Mouse (Mus musculus): ENCODE data around the gene Tmem210. TPM values are rescaled to one million over a fixed set of nuclear protein-coding genes. Genes with fewer than 3 reads are reported as not detected.
A peak's percentile ranks its signal among the peaks of the same experiment; 100 is the strongest.

Gene Tmem210
- polyA plus RNA-seq, 1 experiment from 2014 or later: not detected

- H3K27ac ChIP-seq (ENCODE audit: low read depth, low read length): peak within 1 kb of the TSS; percentile 78
- no peaks in the 10 kb centered on the region; the same call in 1 of the 2 replicates for H3K36me3 ChIP-seq (ENCODE audit: control insufficient read depth, insufficient read depth, low read length)
- 1% methylated on average over 45 of the region's 55 CpGs for WGBS
- DNase-seq (ENCODE audit: low spot score) (peak; percentile 100), ATAC-seq (ENCODE audit: low FRiP score) (peak; percentile 93)
- H3K9me3 ChIP-seq (ENCODE audit: control insufficient read depth, low read length): no peaks in the 10 kb centered on the region
- H3K27me3 ChIP-seq (ENCODE audit: control insufficient read depth, insufficient read depth, low read length): no peaks in the 10 kb centered on the region
- H3K4me2 ChIP-seq (replicated peaks; ENCODE audit: low read depth, low read length): peak within 1 kb of the TSS; percentile 94
- peak within 1 kb of the TSS; percentile 93 for H3K9ac ChIP-seq (ENCODE audit: low read depth, low read length)
- H3K4me1 ChIP-seq (replicated peaks; ENCODE audit: control insufficient read depth, insufficient read depth, low read length): peaks cover 16% of the 10 kb centered on the region
- H3K4me3 ChIP-seq (ENCODE audit: low read depth, low read length): peak within 1 kb of the TSS; percentile 92
Observed at GRCm38 (mm10) chr2:25271827-25272511, 16.0 kb upstream of the Tmem210 start, which contains the start of the genes Ssna1 and Anapc2. Gene Ssna1, minus strand, starts transcription at chr2:25272438. Gene Anapc2, plus strand, starts transcription at chr2:25272478.

- no peaks in the 10 kb centered on the region for H3K27me3 ChIP-seq (ENCODE audit: control insufficient read depth, insufficient read depth, low read length)
- peaks cover 16% of the 10 kb centered on the region for H3K4me1 ChIP-seq (replicated peaks; ENCODE audit: control insufficient read depth, insufficient read depth, low read length)
- peak overlapping the region; percentile 93 for H3K9ac ChIP-seq (ENCODE audit: low read depth, low read length)
- no peaks in the 10 kb centered on the region for H3K9me3 ChIP-seq (ENCODE audit: control insufficient read depth, low read length)
- ATAC-seq (ENCODE audit: low FRiP score): peak; percentile 71; the same call in 1 of the 2 replicates
- H3K4me3 ChIP-seq (ENCODE audit: low read depth, low read length): peak overlapping the region; percentile 92
- no peak overlapping the region for H3K27ac ChIP-seq (ENCODE audit: low read depth, low read length)
- no peak for DNase-seq (ENCODE audit: low spot score)
- H3K4me2 ChIP-seq (replicated peaks; ENCODE audit: low read depth, low read length): peak overlapping the region; percentile 94
- peaks cover under 1% of the 10 kb centered on the region; the same call in 1 of the 2 replicates for H3K36me3 ChIP-seq (ENCODE audit: control insufficient read depth, insufficient read depth, low read length)
- whole genome bisulfite sequencing: under 1% methylated on average over 29 of the region's 29 CpGs
Observed at GRCm38 (mm10) chr2:25272515-25272914, 15.4 kb upstream of the Tmem210 start.

- no peak for ATAC-seq (ENCODE audit: low FRiP score)
- H3K27ac ChIP-seq (ENCODE audit: low read depth, low read length): no peak overlapping the region
Observed at GRCm38 (mm10) chr2:25273010-25273409, 14.9 kb upstream of the Tmem210 start.

GRCm38 (mm10) chr2:25278928-25279882 is 8.7 kb upstream of the Tmem210 start:
- 63% methylated on average over 13 of the region's 13 CpGs for WGBS
- Histone ChIP-seq H3K4me1 (replicated peaks; ENCODE audit: control insufficient read depth, insufficient read depth, low read length) (no peaks in the 10 kb centered on the region; the same call in 1 of the 2 replicates), H3K36me3 (ENCODE audit: control insufficient read depth, insufficient read depth, low read length) (peaks cover 18% of the 10 kb centered on the region), H3K27me3 (ENCODE audit: control insufficient read depth, insufficient read depth, low read length) (no peaks in the 10 kb centered on the region), H3K9me3 (ENCODE audit: control insufficient read depth, low read length) (no peaks in the 10 kb centered on the region), H3K4me2 (replicated peaks; ENCODE audit: low read depth, low read length) (no peak overlapping the region), H3K9ac (ENCODE audit: low read depth, low read length) (no peak overlapping the region), H3K4me3 (ENCODE audit: low read depth, low read length) (no peak overlapping the region), H3K27ac (ENCODE audit: low read depth, low read length) (no peak overlapping the region)
- ATAC-seq (ENCODE audit: low FRiP score) (no peak), DNase-seq (ENCODE audit: low spot score) (peak; percentile 90)

More at GRCm38 (mm10) chr2:25273010-25273409, 14.9 kb upstream of the Tmem210 start:
- Histone ChIP-seq H3K4me2 (replicated peaks; ENCODE audit: low read depth, low read length) (peak overlapping the region; percentile 94), H3K4me1 (replicated peaks; ENCODE audit: control insufficient read depth, insufficient read depth, low read length) (peaks cover 16% of the 10 kb centered on the region), H3K9ac (ENCODE audit: low read depth, low read length) (peak overlapping the region; percentile 93), H3K4me3 (ENCODE audit: low read depth, low read length) (peak overlapping the region; percentile 92), H3K27me3 (ENCODE audit: control insufficient read depth, insufficient read depth, low read length) (no peaks in the 10 kb centered on the region), H3K9me3 (ENCODE audit: control insufficient read depth, low read length) (no peaks in the 10 kb centered on the region), H3K36me3 (ENCODE audit: control insufficient read depth, insufficient read depth, low read length) (peaks cover 3% of the 10 kb centered on the region; the same call in 1 of the 2 replicates)
- no peak for DNase-seq (ENCODE audit: low spot score)
- WGBS: 40% methylated on average over 16 of the region's 16 CpGs

DNA sequence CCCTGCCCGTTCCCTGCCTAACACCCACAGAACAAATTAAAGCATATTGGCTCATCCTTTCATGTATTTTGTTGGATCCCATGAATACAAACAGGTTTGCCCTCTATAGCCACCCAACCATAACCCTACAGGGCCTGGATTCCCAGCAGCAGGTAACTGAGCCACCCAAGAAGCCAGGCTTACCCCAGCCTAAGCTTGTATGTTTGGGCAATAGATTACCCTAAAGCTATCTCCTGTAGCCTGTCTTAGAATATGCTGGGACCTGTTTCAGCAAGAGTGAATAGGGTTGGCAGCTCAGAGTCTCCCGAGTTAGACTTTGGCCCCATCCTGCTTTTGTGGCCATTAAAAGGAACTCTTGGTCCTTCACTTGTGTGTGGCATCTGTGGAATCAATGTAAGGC is 2.4 kb upstream of the Tmem210 start:
- no peak for ATAC-seq (ENCODE audit: low FRiP score)
- DNase-seq (ENCODE audit: low spot score): no peak
- Histone ChIP-seq H3K27ac (ENCODE audit: low read depth, low read length) (no peak overlapping the region), H3K4me2 (replicated peaks; ENCODE audit: low read depth, low read length) (no peak overlapping the region), H3K9ac (ENCODE audit: low read depth, low read length) (no peak overlapping the region), H3K9me3 (ENCODE audit: control insufficient read depth, low read length) (no peaks in the 10 kb centered on the region), H3K4me1 (replicated peaks; ENCODE audit: control insufficient read depth, insufficient read depth, low read length) (no peaks in the 10 kb centered on the region), H3K27me3 (ENCODE audit: control insufficient read depth, insufficient read depth, low read length) (peaks cover 29% of the 10 kb centered on the region), H3K4me3 (ENCODE audit: low read depth, low read length) (no peak overlapping the region), H3K36me3 (ENCODE audit: control insufficient read depth, insufficient read depth, low read length) (peaks cover 11% of the 10 kb centered on the region)
- WGBS: 95% methylated on average over 2 of the region's 2 CpGs

DNA sequence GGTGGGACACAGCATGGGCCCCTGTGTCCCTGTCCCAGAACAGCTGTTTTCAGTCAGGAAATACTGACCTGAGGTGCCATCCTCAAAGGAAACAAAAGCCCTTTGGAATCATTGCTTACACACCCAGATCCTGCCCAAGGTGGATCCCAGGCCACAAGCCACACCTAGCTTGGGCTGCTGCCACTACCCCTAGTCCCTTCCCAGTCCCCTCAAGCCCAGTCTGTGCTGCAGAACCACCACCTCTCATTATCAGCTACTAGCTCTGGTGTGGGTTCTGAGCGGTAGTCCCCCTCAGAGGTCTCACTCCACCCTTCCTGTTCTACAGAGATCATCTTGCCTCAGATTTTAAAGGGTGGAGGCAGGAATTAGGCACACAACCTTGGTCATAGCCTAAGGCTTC is 1.6 kb upstream of the Tmem210 start:
- peaks cover 37% of the 10 kb centered on the region for H3K27me3 ChIP-seq (ENCODE audit: control insufficient read depth, insufficient read depth, low read length)
- H3K36me3 ChIP-seq (ENCODE audit: control insufficient read depth, insufficient read depth, low read length): peaks cover 11% of the 10 kb centered on the region
- H3K27ac ChIP-seq (ENCODE audit: low read depth, low read length): no peak overlapping the region
- ATAC-seq (ENCODE audit: low FRiP score): no peak
- H3K9ac ChIP-seq (ENCODE audit: low read depth, low read length): no peak overlapping the region
- DNase-seq (ENCODE audit: low spot score): no peak
- no peak overlapping the region for H3K4me3 ChIP-seq (ENCODE audit: low read depth, low read length)
- no peak overlapping the region for H3K4me2 ChIP-seq (replicated peaks; ENCODE audit: low read depth, low read length)
- H3K4me1 ChIP-seq (replicated peaks; ENCODE audit: control insufficient read depth, insufficient read depth, low read length): no peaks in the 10 kb centered on the region
- H3K9me3 ChIP-seq (ENCODE audit: control insufficient read depth, low read length): no peaks in the 10 kb centered on the region
- WGBS: 87% methylated on average over 1 of the region's 1 CpGs

DNA sequence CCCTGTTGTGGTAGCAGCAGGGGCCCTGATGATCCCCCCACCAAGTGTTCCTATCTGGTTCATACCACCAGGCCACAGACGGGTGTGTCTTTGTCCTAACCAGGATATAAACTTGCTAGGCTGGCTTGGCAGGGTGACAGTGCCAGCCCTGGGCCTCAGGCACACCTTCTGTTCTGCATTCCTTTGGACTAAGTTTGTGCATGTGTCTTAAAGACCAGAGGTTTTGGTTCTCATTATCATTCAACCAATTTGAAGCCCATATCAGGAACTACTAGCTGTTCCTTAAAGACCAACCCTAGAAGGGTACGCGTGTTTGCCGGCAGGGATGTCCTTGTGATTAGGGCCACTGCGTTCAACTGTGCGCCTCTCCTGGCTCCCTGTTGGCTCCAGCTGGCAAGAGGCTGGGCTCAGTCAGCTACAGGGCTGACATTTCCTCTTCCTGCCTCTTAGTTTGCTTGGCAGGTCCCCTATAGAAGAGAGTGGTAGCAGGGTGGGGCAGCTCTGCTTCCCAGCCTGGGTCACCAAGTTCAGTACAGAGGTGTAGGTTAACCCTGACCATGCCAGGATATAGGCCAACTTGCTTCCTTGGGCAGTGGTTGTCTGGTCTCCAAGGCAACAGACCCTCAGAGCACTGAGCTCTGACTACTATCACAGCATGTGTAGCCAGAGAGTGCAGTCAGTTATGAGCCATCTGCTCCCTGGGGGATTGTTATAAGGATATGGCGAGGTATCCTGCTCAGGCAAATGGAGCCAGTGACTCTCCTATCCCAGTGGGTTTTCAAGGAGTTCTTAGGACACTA is 908 bp upstream of the Tmem210 start:
- Histone ChIP-seq H3K36me3 (ENCODE audit: control insufficient read depth, insufficient read depth, low read length) (peaks cover 7% of the 10 kb centered on the region), H3K4me3 (ENCODE audit: low read depth, low read length) (no peak overlapping the region), H3K4me2 (replicated peaks; ENCODE audit: low read depth, low read length) (no peak overlapping the region), H3K4me1 (replicated peaks; ENCODE audit: control insufficient read depth, insufficient read depth, low read length) (peaks cover 3% of the 10 kb centered on the region; the same call in 1 of the 2 replicates), H3K9ac (ENCODE audit: low read depth, low read length) (no peak overlapping the region), H3K27ac (ENCODE audit: low read depth, low read length) (no peak overlapping the region), H3K9me3 (ENCODE audit: control insufficient read depth, low read length) (no peaks in the 10 kb centered on the region), H3K27me3 (ENCODE audit: control insufficient read depth, insufficient read depth, low read length) (peaks cover 44% of the 10 kb centered on the region)
- ATAC-seq (ENCODE audit: low FRiP score) (no peak), DNase-seq (ENCODE audit: low spot score) (no peak)
- WGBS: 69% methylated on average over 7 of the region's 7 CpGs

GRCm38 (mm10) chr2:25288734-25289345 is 895 bp downstream of the Tmem210 start:
- peaks cover 3% of the 10 kb centered on the region; the same call in 1 of the 2 replicates for H3K36me3 ChIP-seq (ENCODE audit: control insufficient read depth, insufficient read depth, low read length)
- H3K4me2 ChIP-seq (replicated peaks; ENCODE audit: low read depth, low read length): no peak overlapping the region
- ATAC-seq (ENCODE audit: low FRiP score): no peak
- H3K4me1 ChIP-seq (replicated peaks; ENCODE audit: control insufficient read depth, insufficient read depth, low read length): peaks cover 5% of the 10 kb centered on the region; the same call in 1 of the 2 replicates
- H3K9ac ChIP-seq (ENCODE audit: low read depth, low read length): no peak overlapping the region
- DNase-seq (ENCODE audit: low spot score): no peak
- no peaks in the 10 kb centered on the region for H3K9me3 ChIP-seq (ENCODE audit: control insufficient read depth, low read length)
- H3K27me3 ChIP-seq (ENCODE audit: control insufficient read depth, insufficient read depth, low read length): peaks cover 59% of the 10 kb centered on the region
- H3K27ac ChIP-seq (ENCODE audit: low read depth, low read length): no peak overlapping the region
- 74% methylated on average over 7 of the region's 7 CpGs for WGBS
- no peak overlapping the region for H3K4me3 ChIP-seq (ENCODE audit: low read depth, low read length)

All from hindbrain, embryonic 11.5 days (tissue).